Mouse (Mus musculus): ENCODE results near the gene Grik3. TPM values are rescaled to one million over a fixed set of nuclear protein-coding genes. Genes with fewer than 3 reads are reported as not detected.

The Grik3 gene
- total and polyA plus RNA-seq, 3 experiments, result not detected

DNA sequence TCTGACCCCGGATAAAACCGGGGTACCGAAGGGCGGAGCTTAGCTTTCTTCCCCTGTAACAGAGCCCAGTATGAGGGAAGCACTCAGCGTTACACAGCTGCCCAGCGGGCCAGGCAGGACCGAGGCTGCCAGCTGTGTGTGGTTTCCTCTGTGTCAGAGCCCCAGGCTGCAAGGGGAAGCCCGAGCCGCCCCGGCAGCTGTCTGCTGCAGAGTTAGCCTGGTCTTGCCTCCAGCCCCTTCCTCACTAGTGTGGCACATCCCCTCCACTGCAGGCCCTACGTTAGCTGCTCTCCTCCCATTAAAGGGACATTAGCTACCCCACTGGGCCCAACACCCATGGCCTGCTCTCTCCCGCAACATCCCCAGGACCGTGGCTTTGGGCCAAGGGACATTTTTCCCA lies 25.1 kb downstream of the Grik3 start:
- dilution Hi-C loops (cut with MboI; ENCODE audit: extremely low pct_ligation_motif_present, extremely low pct_unique_long_range_greater_than_20kb, low sequenced_read_pairs), result no loop called here
- TF ChIP-seq PAX5 (IDR thresholded peaks at IDR 0.05; ENCODE audit: low read length) (no peak), KAT2A (IDR thresholded peaks at IDR 0.05; ENCODE audit: insufficient replicate concordance, low read length) (no peak), UBTF (IDR thresholded peaks at IDR 0.05; ENCODE audit: low read depth, low read length) (peak; percentile 69; the same call in 1 of the 2 replicates), NELFE (IDR thresholded peaks at IDR 0.05; ENCODE audit: low read depth, low read length) (no peak), EP300 (IDR thresholded peaks at IDR 0.05; ENCODE audit: low read length) (peak; percentile 54; the same call in 1 of the 2 replicates), JUND (conservative IDR thresholded peaks at IDR 0.05; ENCODE audit: low read depth, low read length) (no peak), IRF4 (IDR thresholded peaks at IDR 0.05; ENCODE audit: low read depth, low read length) (no peak; the same call in 1 of the 2 replicates), SIN3A (IDR thresholded peaks at IDR 0.05; ENCODE audit: low read length) (no peak), CHD1 (IDR thresholded peaks at IDR 0.05; ENCODE audit: low read depth, low read length) (no peak), CTCF (conservative IDR thresholded peaks at IDR 0.05 in 1 of 2, IDR thresholded peaks at IDR 0.05 in 1 of 2; ENCODE audit: low read depth in 2 of 2, low read length in 2 of 2) (no peak), HCFC1 (IDR thresholded peaks at IDR 0.05; ENCODE audit: low read depth, low read length) (no peak), USF1 (IDR thresholded peaks at IDR 0.05; ENCODE audit: low read depth, low read length) (no peak), SMC3 (IDR thresholded peaks at IDR 0.05; ENCODE audit: low read depth, low read length) (no peak), TCF12 (IDR thresholded peaks at IDR 0.05; ENCODE audit: low read depth, low read length) (peak; percentile 89), RAD21 (IDR thresholded peaks at IDR 0.05; ENCODE audit: low read depth, low read length) (no peak), ZNF384 (IDR thresholded peaks at IDR 0.05; ENCODE audit: low read depth, low read length) (no peak), BHLHE40 (IDR thresholded peaks at IDR 0.05; ENCODE audit: low read depth, low read length) (0 out of 2 replicates have a peak, but pooled peaks have one; percentile 12), MEF2A (IDR thresholded peaks at IDR 0.05; ENCODE audit: borderline replicate concordance, low read depth, low read length) (0 out of 2 replicates have a peak, but pooled peaks have one; percentile 39), JUN (IDR thresholded peaks at IDR 0.05; ENCODE audit: insufficient read depth, low read depth, low read length) (no peak), MAZ (IDR thresholded peaks at IDR 0.05; ENCODE audit: low read depth, low read length) (no peak), CHD2 (IDR thresholded peaks at IDR 0.05; ENCODE audit: low read length) (no peak), USF2 (conservative IDR thresholded peaks at IDR 0.05; ENCODE audit: low read depth, low read length) (no peak), ELF1 (IDR thresholded peaks at IDR 0.05; ENCODE audit: low read depth, low read length) (no peak), ETS1 (conservative IDR thresholded peaks at IDR 0.05; ENCODE audit: low read depth, low read length) (peak; percentile 73), MYC (IDR thresholded peaks at IDR 0.05; ENCODE audit: low read depth, low read length) (no peak), POLR2A (IDR thresholded peaks at IDR 0.05; ENCODE audit: low read depth, low read length) (no peak), MXI1 (IDR thresholded peaks at IDR 0.05; ENCODE audit: low read depth, low read length) (no peak), NRF1 (IDR thresholded peaks at IDR 0.05; ENCODE audit: low read depth, low read length) (no peak), ZKSCAN1 (IDR thresholded peaks at IDR 0.05; ENCODE audit: borderline replicate concordance, low read depth, low read length) (no peak), E2F4 (IDR thresholded peaks at IDR 0.05; ENCODE audit: insufficient replicate concordance, low read depth, low read length) (no peak), TBP (conservative IDR thresholded peaks at IDR 0.05; ENCODE audit: low read depth, low read length) (no peak), RCOR1 (conservative IDR thresholded peaks at IDR 0.05; ENCODE audit: low read depth, low read length) (no peak), GABPA (IDR thresholded peaks at IDR 0.05; ENCODE audit: insufficient replicate concordance, low read depth, low read length) (no peak), MAX (IDR thresholded peaks at IDR 0.05; ENCODE audit: low read length) (no peak), MAFK (IDR thresholded peaks at IDR 0.05; ENCODE audit: insufficient replicate concordance, low read length) (no peak), POLR2AphosphoS2 (IDR thresholded peaks at IDR 0.05; ENCODE audit: low read depth, low read length) (no peak), ZMIZ1 (IDR thresholded peaks at IDR 0.05; ENCODE audit: low read depth, low read length) (no peak)
- no peaks in the 10 kb centered on the region for H3K9me3 ChIP-seq (replicated peaks; ENCODE audit: low read length)

More for the DNA sequence above, 25.1 kb downstream of the Grik3 start:
- Histone ChIP-seq H3K4me2 (ENCODE audit: insufficient read depth, low read depth, poor library complexity, severe bottlenecking) (peak overlapping the region; percentile 53), H3K9ac (ENCODE audit: insufficient read depth, low read depth) (no peak overlapping the region), H3K27me3 (replicated peaks) (peaks cover 80% of the 10 kb centered on the region), H3K4me1 (ENCODE audit: control insufficient read depth in 1 of 2, insufficient read depth in 2 of 2) (peaks cover 3 to 32% of the 10 kb centered on the region in 2 experiments), H3K27ac (ENCODE audit: insufficient read depth, low read depth) (no peak overlapping the region), H3K36me3 (replicated peaks in 1 of 2; ENCODE audit: control insufficient read depth in 1 of 2, insufficient read depth in 1 of 2, low read length in 1 of 2) (no peaks in the 10 kb centered on the region), H3K79me2 (replicated peaks; ENCODE audit: control insufficient read depth, extremely low read depth, insufficient read depth, poor library complexity, severe bottlenecking) (no peaks in the 10 kb centered on the region), H3K4me3 (replicated peaks in 1 of 3; ENCODE audit: low read depth in 2 of 3, low read length in 2 of 3, poor library complexity in 1 of 3) (no peak overlapping the region)
- in situ Hi-C loops (cut with MboI; ENCODE audit: low pct_ligation_motif_present, low pct_unique_long_range_greater_than_20kb, low sequenced_read_pairs), result no loop called here
- DNase-seq (ENCODE audit: extremely low read depth), result peak; percentile 58

Measured in CH12.LX (cell line).